Mouse (Mus musculus): ENCODE results near the gene Tmub2. TPM values are rescaled to one million over a fixed set of nuclear protein-coding genes. Genes with fewer than 3 reads are reported as not detected.
A peak's percentile ranks its signal among the peaks of the same experiment; 100 is the strongest.

The Tmub2 gene
- total RNA-seq, 1 experiment from 2014 or later = 27.5 TPM

DNA sequence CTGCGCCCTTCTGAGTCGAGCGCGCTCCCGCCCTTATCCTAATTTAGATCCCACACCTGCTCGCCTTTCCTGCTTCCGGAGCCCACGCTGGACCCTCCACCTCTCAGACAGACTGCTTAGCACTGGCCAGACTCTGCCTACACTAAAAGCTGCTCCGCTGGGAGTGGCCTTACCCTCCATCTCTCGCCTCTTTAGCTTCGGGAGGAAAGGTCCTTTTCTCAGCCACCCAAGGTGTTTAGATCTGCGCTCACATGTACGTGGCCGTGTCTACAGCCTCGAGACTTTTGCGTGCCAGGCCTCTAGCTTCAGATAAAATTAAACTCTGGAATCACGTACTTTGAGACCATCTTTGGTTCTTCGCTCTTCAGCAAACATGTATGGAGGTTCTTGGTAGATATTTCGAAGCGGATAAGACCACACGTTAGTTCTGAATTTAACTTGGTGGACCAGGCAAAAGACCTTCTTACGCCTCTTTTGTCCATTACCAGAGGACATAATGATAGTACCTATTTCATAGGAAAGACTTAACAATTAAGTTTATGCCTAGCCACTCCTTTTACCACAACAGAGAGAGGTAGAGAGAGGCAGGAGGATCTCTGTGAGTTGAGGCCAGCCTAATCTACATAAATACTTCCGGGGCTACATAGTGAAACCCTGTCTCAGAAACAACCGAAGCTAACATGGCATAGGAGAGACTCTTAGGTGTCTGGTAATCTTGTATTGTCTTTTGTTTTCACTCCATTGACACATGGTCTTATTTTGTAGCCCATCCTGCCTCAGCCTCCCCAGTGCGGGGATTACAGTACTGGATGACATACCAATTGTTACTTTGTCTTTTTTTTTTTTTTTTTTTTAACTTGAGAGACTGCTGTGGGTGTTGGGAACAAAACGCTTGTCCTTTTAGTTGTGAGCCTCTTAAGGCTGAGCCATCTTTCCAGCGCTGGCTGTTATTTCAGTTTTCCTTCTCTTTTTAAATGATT lies 13.1 kb downstream of the Tmub2 start:
- peak; percentile 2; the same call in 1 of the 2 replicates for ATAC-seq (replicated peaks; ENCODE audit: low read depth, poor library complexity, severe bottlenecking)

DNA sequence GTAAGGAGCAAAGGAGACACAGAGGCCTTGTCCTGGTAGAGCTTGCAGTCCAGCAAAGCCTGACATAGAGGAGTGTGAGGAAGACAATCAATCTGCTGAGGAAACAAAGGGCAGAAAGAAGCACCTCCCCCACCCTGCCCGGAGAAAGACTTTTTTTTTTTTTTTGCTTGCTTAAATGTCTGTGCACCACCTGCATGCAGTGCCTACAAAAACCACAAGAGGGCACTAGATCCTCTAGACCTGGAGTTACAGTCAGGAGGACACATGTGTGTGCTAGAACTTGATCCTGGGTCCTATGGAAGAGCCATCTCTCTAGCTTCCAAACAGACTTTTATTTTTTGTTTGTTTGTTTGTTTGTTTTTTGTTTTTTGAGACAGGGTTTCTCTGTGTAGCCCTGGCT lies 15.1 kb downstream of the Tmub2 start:
- ATAC-seq (replicated peaks; ENCODE audit: low read depth, poor library complexity, severe bottlenecking) = no peak

DNA sequence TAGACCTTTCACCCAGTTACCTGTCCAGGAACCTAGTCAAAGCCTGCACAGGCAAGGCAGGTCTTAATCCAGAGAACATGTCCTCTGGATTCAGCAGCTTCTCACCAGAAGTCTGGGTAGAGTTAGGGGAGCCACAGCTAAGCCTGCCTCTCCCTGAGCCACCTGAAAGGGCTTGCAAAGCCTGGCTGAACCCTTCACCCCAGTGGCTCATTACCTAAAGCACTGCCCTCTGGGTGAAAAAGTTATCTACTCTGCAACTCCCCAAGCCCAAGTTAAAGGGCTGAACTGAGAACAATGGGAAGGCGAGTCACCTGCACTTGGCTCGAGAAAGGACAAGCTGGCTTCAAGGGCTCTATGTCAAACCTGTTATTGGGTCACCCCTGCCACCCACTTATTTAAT lies 19.4 kb downstream of the Tmub2 start:
- no peak for ATAC-seq (replicated peaks; ENCODE audit: low read depth, poor library complexity, severe bottlenecking)

DNA sequence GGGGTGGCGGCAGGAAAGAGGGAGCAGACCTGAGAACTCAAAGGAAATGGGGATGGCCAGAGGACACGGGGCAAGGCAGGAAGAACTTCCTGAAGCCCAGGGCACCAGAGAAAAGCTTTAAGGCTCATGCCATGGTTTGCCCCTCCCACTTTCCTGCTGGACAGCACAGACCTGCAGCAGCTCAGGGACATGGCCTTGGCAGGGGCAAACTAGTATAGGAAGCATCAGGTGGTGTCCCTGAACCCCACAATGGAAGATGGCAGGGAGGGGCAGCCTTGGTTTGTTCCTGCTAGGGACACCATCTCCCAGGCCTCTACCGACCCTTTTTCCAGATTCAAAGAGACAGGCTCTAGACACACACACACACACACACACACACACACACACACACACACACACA lies 20.6 kb downstream of the Tmub2 start:
- ATAC-seq (replicated peaks; ENCODE audit: low read depth, poor library complexity, severe bottlenecking) = no peak

DNA sequence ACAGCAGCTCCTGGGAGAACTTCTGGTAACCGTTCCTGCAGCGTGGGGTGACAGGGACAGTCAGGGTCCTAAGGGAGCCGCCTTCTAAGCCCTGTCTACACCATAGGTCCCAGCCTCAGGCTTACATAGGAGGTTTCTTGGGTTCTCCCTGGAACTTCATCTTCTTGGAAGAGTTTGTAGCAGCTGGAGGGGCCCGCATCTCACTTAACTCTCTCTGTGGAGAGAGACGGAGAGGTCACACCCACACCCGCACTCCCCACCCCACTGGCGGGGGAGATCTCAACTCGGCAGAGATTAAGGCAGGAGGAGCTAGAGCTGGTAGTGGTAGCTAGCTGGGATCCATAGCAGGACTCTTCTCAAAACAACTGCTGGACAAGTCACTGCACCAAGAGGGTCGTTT lies 23.4 kb downstream of the Tmub2 start:
- ATAC-seq (replicated peaks; ENCODE audit: low read depth, poor library complexity, severe bottlenecking) = no peak

DNA sequence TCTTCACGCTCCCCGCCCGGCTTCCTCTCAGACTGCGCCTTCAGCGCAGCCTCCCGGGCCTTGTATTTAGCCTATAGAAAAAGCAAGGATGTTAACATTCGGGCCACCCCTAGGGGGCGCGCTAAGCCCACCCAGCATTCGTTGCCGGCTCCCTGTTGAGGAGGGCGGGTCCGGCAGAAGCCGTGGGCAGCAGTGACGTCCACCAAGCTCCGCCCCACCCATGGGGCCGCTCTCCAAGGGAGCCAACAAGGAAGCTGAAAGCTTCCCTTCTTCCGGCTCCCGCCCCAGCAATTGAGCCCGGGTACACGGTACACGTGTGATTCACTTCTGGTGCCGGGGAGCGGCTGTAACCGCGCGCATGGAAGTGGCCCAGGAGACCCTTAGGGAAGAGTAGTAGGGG lies 24.2 kb downstream of the Tmub2 start:
- peak; percentile 94 for ATAC-seq (replicated peaks; ENCODE audit: low read depth, poor library complexity, severe bottlenecking)

DNA sequence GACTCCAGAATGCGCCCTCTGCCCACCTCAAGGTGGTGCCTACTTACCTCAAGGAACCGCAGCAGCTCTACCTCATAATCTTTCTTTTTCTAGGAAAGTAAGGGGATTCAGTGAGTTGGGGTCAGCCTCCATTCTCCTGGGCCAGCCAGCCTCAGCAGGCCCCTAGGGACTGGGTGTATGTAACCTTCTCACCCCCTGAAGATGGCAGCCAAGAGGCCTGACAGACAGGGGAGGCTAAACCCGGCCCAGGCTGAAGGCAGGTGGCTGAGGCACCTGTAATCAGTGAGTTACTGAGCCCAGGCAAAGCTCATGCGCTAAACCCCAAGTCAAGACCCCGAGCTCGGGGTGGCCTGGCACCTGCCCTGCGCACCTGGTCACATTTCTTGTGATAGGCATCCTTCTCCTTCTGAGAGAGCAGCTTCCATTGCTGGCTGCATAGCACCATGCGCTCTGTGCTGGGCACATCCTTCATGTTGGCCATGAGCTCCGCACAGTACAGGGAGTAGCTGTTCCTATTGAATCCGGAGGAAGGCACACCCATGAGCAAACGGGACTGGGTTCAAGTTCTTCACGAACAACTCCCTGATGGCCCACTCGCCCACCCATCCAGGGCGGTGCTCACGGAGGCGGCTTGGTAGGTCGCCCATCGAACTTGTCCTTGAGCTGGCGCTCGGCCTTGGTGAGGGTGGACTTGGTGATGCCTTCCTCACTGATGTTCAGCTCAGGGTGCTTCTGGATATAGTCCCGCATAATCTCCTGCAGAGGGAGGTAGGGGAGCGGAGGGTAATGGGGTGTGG lies 25.3 kb downstream of the Tmub2 start:
- ATAC-seq (replicated peaks; ENCODE audit: low read depth, poor library complexity, severe bottlenecking) = no peak

DNA sequence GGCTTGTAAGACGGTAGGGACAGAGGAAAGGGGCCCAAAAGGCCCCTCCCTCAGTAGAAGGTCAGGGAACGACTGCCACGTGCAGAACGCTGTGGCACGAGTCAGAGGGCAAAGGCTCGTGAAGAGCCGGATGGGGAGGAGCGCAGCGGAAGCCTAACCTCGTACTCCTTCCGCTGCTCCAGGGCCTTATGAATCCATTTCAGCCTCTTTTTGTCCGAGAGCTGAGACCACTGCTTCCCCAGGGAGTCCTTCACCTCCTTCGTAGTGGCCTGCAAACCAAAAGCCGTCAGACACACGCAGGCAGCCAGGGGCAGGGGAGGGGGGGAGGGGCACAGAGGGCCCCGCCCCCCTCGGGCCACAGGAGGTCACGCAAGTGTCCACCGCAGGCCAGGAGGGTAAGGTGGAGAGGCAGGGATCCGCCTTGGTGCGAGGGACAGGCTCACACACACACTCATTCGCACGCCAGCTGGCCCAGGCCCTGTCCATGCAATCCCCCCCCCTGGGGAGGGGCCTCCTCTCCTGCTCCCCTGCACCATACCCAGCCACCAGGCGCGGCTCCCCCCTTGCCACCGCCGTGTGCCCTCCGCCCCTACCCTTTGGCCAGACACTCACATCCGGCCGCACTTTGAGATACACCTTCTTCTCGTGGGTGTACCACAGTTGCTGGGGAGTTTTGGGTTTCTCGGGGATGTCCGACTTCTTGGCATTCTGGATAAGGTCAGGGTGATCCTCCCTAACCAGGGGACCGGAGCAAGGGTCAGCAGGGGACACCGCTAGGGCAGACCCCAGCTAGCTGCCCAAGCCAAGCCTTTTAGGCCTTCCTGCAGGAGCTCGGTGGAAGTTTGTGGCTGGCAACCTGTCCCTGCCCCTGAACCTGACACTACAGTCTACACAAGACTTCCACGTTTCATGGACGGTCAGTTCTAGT lies 26.3 kb downstream of the Tmub2 start:
- ATAC-seq (replicated peaks; ENCODE audit: low read depth, poor library complexity, severe bottlenecking) = no peak

DNA sequence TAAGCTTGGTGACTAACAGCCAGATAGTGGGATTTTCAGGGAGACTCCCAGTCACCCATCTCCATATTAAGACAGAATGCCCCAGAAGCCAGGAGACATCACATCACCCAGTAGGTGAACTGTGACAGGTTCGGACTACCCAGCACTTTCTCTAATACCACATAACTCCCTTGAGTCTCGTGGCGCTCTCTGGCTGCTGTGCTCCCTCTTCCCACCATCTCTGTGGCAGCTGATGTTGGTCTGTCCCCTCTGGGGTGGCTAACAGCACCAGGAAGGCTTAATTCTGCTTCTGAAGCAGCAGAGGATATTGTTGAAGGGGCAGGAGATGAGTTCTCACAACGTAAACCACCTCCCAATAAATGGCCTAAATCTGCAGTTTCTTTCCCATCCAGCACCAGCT lies 27.2 kb downstream of the Tmub2 start:
- no peak for ATAC-seq (replicated peaks; ENCODE audit: low read depth, poor library complexity, severe bottlenecking)

DNA sequence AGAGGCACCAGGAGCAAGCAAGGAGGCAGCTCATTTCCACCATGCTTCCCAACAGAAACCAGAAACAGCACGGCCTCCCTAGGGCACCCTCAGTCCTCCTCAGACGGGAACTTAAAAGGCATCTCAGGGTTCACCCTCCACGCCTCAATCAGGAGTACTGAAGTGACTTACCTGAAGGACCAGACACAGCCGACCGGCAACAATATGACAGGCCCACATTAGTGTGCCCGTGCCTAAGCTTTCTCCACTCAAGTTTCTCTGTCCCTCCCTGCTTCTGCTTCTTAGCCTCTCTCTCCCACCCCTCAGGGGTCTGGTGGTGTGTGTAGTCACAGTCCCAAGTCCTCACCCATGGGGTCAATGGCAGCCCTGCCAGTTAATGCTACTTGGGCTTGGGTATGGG lies 27.9 kb downstream of the Tmub2 start:
- no peak for ATAC-seq (replicated peaks; ENCODE audit: low read depth, poor library complexity, severe bottlenecking)

DNA sequence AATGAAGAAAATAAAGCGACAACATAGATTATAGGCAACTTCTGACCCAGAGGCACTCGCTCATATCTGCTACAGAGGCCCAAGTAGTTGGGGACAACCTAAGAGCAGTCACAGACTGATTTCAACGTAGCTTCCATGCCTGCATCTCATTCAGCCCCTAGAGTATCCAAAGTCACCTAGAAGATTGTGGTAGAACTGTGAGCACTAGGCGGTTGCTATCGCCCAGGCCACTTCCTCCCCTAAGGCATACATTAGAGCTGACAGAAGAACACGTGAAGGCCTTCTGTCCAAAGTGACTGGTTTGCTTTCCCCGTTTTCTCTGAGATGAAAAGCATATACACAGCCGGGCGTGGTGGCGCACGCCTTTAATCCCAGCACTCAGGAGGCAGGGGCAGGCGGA lies 29.6 kb downstream of the Tmub2 start:
- ATAC-seq (replicated peaks; ENCODE audit: low read depth, poor library complexity, severe bottlenecking) = no peak

DNA sequence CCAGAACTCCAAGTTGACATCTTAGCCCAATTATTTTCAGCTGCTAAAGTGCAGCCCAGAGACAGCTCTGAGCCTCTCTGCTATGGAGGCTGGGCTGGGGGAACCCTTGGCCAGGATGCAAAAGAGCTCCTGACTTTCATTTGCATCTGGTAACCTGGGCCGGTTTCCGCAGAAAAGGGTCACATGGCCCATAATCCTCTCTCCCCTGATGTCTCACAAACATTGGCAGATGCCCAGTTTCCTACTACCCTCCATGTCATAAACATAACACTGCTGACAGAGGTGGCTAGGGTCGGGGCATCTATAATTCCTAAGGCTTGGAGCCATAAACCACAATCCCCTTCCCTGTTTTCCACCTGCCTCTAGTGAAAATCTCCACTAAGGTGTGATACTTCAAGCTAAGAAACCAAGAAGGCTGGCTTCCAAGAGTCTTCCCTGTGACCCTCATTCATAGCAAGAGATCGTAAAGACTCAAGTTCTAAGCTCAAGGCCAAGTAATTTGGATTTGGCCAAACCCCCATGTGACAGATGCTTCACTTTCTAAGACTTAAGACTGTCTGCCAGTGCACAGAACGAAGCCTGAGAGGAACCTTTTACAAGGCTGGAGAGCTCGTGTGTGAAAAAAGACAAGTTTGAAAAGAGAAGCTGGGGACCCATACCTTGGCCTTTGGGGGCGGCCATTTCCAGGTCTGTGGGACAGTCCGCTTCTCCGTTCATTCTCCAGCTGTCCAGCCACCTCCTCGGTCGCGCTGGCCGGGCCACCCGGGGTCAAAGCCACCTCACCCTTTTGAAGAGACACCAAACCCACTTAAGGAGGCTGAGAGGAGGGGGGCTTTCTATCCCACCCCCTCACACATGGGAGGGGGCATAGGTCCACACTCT lies 31.2 kb downstream of the Tmub2 start:
- no peak for ATAC-seq (replicated peaks; ENCODE audit: low read depth, poor library complexity, severe bottlenecking)

DNA sequence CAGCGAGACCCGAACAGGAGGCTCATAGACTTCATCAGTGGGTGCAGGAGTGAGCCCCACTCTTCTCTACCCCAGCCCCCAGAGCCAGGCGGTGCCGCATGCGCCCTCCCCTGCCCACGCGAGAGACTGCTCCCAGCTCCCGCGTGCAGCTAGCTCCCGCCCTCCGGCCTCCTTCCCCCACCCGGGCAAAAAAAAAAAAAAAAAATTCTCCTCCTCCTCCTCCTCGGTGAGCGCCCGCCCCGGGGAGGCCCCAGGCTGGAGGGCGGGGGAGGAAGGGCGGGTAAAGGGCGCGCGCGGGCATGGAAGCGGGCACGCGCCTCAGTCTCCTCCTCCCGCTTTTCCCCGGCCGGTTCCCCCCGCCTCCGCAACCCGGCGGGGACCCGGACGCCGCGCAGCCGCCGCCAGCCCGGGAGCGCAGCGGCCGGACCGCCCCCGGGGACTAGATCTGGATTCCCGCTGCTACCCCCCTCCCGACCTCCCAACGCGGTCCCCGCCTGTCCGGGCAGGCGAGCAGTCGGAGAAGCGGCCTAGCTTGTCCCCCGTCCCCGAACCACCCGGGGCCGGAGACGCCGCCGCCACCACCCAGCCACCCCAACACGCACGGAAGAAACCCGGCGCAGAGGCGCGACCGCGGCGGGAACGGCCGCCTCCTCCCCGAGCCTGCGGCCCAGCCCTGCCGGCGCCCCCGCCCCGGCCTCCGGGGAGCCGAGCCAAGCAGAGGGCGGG lies 32.0 kb downstream of the Tmub2 start:
- ATAC-seq (replicated peaks; ENCODE audit: low read depth, poor library complexity, severe bottlenecking) = peak; percentile 59

DNA sequence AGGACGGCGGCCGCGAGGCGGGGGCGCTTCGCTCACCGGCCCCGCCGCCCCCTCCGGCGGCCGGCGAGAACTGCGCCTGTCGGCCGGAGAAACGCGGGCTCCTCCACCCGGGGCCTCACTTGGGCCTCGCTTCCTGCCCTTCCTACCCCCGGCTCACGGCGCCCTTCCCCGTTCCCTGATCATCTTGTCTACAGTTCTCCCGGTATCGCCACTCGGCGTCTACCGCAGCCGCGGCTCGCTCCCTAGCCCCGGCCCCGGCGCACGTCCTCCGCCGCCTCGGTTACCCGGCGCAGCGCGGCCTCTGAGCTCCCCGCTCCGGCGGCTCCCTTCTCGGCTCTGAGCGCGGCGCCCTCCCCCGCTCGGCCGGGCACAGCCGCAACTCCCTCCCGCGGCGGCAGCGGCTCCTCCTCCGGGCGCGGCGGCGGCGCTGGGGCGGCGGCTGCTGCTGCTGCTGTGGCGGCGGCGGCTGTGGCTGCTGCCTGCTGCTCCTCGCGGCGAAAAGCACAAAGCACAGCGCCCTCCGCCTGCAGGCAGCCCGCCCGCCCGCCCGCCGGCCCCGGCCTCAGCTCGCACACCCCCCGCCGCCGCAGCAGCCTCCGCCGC lies 32.7 kb downstream of the Tmub2 start:
- ATAC-seq (replicated peaks; ENCODE audit: low read depth, poor library complexity, severe bottlenecking) = no peak

DNA sequence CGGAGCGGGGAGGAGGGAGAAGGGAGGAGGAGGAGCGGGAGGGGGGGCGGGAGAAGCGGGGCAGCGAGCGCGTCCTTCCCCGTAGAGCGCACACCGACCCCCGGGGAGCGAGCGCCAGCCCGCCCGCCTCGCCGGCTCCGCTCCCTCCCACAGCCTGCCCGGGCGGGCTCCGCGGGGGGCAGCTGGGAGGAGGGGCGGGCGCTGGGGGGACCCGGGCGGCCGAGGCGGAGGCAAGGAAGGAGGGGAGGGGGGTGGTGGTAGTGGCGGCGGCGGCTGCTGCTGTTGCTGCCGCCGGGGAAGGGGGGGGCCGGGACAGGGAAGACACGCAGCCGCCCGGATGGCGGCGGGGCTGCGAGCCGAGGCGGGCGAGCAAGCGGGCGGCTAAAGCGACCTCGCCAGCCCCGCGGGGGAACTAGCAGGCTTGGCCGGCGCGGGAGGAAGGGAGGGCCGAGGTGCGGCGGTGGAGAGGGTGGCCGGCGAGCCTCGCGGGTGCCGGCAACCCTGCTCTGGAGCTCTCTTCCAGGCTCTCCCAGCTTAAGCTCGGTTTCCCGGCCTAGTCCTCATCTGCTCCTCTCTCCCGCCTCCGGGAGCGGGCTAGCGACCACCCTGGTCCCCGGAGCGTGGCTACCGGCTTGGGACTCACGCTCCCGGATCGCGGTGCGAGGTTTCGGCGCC lies 33.3 kb downstream of the Tmub2 start:
- ATAC-seq (replicated peaks; ENCODE audit: low read depth, poor library complexity, severe bottlenecking) = no peak

DNA sequence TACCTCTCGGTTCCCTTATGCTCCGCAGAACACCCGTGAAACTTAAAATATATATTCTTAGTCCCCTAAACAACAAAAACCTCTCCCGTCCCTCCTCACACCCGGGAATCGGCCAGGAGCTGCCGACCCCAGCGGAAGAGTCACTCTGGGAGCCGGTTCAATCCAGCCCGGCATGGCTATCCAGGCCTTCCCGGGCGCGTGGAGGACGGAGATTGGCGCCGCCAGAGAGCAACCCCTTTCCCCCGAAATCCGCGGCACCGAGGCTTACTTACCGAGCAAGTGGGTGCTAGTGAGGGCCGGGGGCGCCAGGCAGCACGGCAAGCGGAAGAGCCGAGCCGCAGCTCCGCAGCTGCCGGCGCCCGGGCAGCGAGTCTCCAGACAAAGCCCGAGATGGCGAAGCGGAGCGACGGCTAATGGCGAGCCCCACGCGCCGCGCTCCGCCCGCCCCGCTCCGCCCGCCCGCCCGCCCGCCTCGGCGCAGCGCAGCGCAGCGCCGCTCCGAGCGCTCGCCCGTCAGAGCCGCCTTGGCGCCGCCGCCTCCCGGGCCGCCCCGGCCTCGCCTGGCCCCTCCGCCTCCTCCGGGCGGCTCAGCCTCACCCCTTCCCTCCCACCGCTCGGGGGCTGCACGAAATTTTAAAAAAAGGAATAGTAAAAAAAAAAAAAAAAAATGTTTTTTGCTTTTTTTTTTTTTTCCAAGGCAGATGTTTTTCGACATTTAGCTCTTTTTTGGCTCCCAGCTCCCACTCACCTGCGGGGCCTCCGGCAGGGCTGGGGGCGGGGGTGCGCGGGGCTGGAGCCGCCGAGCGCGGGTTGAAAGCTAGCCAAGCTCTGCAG lies 34.1 kb downstream of the Tmub2 start:
- no peak for ATAC-seq (replicated peaks; ENCODE audit: low read depth, poor library complexity, severe bottlenecking)

DNA sequence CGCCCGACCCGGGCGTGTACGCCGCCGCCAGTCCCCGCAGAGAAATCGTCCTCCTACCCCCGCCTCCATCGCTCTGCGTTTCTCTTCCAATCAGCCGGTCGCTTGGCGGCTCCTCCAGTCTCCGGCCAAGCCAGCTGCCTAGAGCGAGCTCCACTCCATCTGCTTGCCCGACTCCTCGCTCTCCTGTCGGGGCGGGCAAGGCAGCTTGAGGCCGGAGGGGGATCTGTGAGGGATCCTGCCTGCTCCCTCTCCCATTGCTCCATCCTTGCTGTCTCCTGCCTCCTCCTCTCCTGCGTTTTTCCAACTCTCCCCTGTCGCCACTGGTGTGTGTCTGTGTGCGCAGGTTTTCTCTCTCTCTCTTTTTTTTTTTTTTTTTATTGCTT lies 34.7 kb downstream of the Tmub2 start, which contains the start of gene Ubtf:
Gene Ubtf (minus strand): TSS at position 333 of the 383 bp plus-strand sequence.
- ATAC-seq (replicated peaks; ENCODE audit: low read depth, poor library complexity, severe bottlenecking) = peak; percentile 51
